Mouse (Mus musculus) heart, adult 2 months (tissue): ENCODE measurements around the gene Inpp5e. TPM values are rescaled to one million over a fixed set of nuclear protein-coding genes. Genes with fewer than 3 reads are reported as not detected.
"Not testable (repeated sequence)": the region's sequence is repeated elsewhere in the genome, so short reads cannot be mapped to it uniquely, and the experiment has no call there.

ENCODE experiments used
- DNase-seq, 2 experiments: peaks; one replicate each; pipeline ENCODE4 v3.0.0; 2021
- H3K27ac ChIP-seq: fragments of 200-600 bp; 2 replicates; pipeline ENCODE4 v1.8.1; 2022
- H3K27me3 ChIP-seq: fragments of 200-500 bp; 2 replicates; pipeline ENCODE4 v1.6.1; 2012; ENCODE audit warnings: mild to moderate bottlenecking, low read length, inconsistent platforms, mixed read lengths; ENCODE audit not compliant: control insufficient read depth, insufficient read depth
- H3K36me3 ChIP-seq: fragments of 200-500 bp; 2 replicates; pipeline ENCODE4 v1.6.1; 2012; ENCODE audit warnings: low read length, inconsistent platforms; ENCODE audit not compliant: control insufficient read depth, insufficient read depth
- H3K4me1 ChIP-seq: fragments of 200-500 bp; 2 replicates; pipeline ENCODE4 v1.6.1; 2011; ENCODE audit warnings: low read length; ENCODE audit not compliant: control insufficient read depth, insufficient read depth
- H3K4me3 ChIP-seq: fragments of 200-600 bp; 2 replicates; pipeline ENCODE4 v1.8.1; 2022
- H3K79me2 ChIP-seq: fragments of 200-500 bp; replicated peaks from 2 replicates; pipeline ENCODE4 v1.6.1; 2012; ENCODE audit warnings: mild to moderate bottlenecking, inconsistent platforms, low read length, moderate library complexity, mixed read lengths; ENCODE audit not compliant: control insufficient read depth, insufficient read depth
- H3K9ac ChIP-seq: fragments of 200-500 bp; 2 replicates; pipeline ENCODE4 v1.6.1; 2012; ENCODE audit warnings: low read depth, mild to moderate bottlenecking, control low read depth, inconsistent platforms, low read length, mixed read lengths
- CTCF ChIP-seq: fragments of 200-600 bp; IDR thresholded peaks from 2 replicates; pipeline ENCODE4 v1.8.1; 2022; ENCODE audit warnings: antibody characterized with exemption, mild to moderate bottlenecking, moderate library complexity
- EP300 ChIP-seq: fragments of 200-500 bp; IDR thresholded peaks from 2 replicates; pipeline ENCODE4 v1.6.1; 2011; ENCODE audit warnings: low read depth, low read length, control low read depth; ENCODE audit not compliant: insufficient read depth
- POLR2A ChIP-seq: fragments of 200-500 bp; IDR thresholded peaks from 2 replicates; pipeline ENCODE4 v1.6.1; 2011; ENCODE audit warnings: mild to moderate bottlenecking, low read depth, low read length, control low read depth; ENCODE audit not compliant: insufficient read depth
- WGBS: fragments of 180-500 bp; shearing (Covaris S2); methylation state at CpG from one replicate; pipeline ENCODE4 v1.1.7; 2018; 5-methylcytosine and 5-hydroxymethylcytosine counted together
- intact Hi-C: fragments of 180-260 bp; cut with DNase I; formaldehyde crosslinking; loops from one replicate; pipeline ENCODE4 v1.15.1; 2025
- polyA plus RNA-seq: library from polyadenylated mRNA; depleted of rRNA; stranded (reverse); fragments of >200 nt; gene quantifications from 2 replicates; pipeline ENCODE4 v1.2.3, GENCODE M21; 2012
- total RNA-seq, 2 experiments: library from RNA; stranded (reverse); gene quantifications; 2 replicates each; pipeline ENCODE4 v1.2.3; 2021

Inpp5e gene
- total and polyA plus RNA-seq, 3 experiments: 15.8 to 22.1 (median 16.3) TPM

DNA sequence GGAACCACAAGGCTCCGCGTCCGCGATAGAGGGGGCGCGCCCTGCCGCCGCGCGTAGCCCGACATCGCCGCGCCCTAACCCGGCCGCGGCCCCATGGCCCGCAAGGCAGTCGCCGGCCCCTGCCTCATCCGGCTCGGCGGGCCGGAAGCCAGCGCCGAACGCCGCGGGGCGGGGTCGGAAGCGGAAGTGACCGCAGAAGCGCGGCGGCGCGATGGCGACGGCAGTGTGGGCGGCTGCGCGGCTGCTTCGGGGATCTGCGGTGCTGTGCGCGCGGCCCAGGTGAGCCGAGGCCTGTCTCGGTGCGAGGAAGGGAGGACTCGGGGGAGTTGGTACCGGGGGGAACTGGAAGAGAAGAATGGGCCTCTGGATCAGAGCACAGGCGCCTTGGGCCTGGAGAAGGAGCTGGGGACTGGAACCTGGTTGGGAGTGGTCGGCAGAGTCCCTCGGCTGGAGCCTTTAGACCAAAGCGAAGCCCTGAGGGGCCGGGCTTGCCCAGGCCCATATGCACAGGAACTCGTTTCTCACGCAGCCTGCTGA, 19.8 kb downstream of the Inpp5e start, which contains the start of the genes Entr1 and Pmpca:
Entr1 (minus strand) TSS at position 163 of the 537 bp plus-strand sequence.
Pmpca (plus strand) TSS at position 186 of the 537 bp plus-strand sequence.
- TF ChIP-seq EP300 (0 out of 2 replicates have a peak, but pooled peaks have one; percentile 4), CTCF (no peak), POLR2A (peak; percentile 79)
- Histone ChIP-seq H3K9ac (peak within 1 kb of the TSS; percentile 99), H3K36me3 (no peaks in the 10 kb centered on the region), H3K4me1 (peaks cover 3% of the 10 kb centered on the region), H3K79me2 (no peaks in the 10 kb centered on the region), H3K4me3 (peak within 1 kb of the TSS; percentile 94), H3K27ac (peak within 1 kb of the TSS; percentile 69), H3K27me3 (no peaks in the 10 kb centered on the region)
- peak; percentile 90 to 94 for DNase-seq
- intact Hi-C loops: loop anchor here (5.0 to 10.0 kb wide), 2 partner anchors 37 to 154 kb away; partner anchors contain the start of genes Dnlz and Qsox2
- under 1% methylated on average over 60 of the region's 60 CpGs for WGBS

DNA sequence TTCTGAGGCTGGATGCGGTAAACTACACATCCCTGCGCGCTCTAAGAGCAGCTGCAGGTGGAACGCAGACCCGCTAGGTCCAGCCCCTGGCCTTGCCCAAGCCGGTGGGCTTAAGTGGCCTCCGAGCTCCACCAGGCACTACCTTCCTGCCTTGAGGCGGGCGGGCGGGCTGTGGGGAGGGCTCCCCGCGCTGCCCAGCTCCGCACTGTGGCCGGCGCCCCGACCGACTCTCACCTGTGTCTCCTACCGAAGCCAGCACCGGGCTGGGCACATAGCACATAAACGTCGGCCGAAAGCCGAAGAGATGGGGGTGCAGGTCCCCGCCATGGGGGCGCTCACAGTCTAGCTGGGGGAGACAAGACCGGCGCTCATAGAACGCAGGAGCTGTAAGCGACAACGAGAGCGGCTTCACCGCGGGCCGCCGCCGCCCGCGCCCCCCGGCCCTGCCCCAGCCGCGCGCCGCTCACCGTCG, 20.3 kb downstream of the Inpp5e start:
- intact Hi-C loops: loop anchor here (5.0 to 10.0 kb wide), 2 partner anchors 36 to 154 kb away; partner anchors contain the start of genes Dnlz and Qsox2
- Histone ChIP-seq H3K27ac (peak overlapping the region; percentile 69), H3K4me3 (peak overlapping the region; percentile 94), H3K27me3 (no peaks in the 10 kb centered on the region), H3K9ac (peak overlapping the region; percentile 99), H3K36me3 (no peaks in the 10 kb centered on the region), H3K79me2 (no peaks in the 10 kb centered on the region), H3K4me1 (peaks cover 3% of the 10 kb centered on the region)
- no peak for DNase-seq
- no peak for TF ChIP-seq CTCF
- 1% methylated on average over 45 of the region's 45 CpGs for WGBS

DNA sequence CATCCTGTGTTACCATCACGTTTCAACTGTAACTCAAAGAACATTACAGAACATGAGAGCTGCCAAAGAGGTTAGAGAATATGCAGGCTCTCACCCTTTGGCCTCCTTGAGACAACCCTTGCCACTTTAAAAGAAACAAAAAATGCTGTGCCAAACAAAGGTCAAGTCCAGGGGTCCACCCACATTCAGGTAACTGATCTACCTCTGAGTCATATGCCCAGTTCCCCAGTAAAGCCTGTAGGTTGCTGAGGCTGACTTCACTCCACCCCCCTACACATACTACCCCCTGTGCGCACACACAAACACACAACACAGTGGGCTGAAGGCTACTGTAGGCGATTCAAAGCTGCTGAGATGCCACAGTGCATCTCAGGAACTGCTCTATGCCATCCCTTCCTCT, 21.3 kb downstream of the Inpp5e start:
- DNase-seq: no peak
- WGBS: 79% methylated on average over 3 of the region's 3 CpGs
- no peaks in the 10 kb centered on the region for H3K27me3 ChIP-seq
- H3K4me1 ChIP-seq: peaks cover 3% of the 10 kb centered on the region
- TF ChIP-seq POLR2A: no peak
- TF ChIP-seq EP300: no peak
- no peak for TF ChIP-seq CTCF
- no peak overlapping the region for H3K27ac ChIP-seq
- H3K4me3 ChIP-seq: no peak overlapping the region
- no peak overlapping the region for H3K9ac ChIP-seq
- no peaks in the 10 kb centered on the region for H3K36me3 ChIP-seq
- intact Hi-C loops: loop anchor here (5.0 to 10.0 kb wide), 2 partner anchors 35 to 153 kb away; partner anchors contain the start of genes Dnlz and Qsox2
- H3K79me2 ChIP-seq: no peaks in the 10 kb centered on the region

DNA sequence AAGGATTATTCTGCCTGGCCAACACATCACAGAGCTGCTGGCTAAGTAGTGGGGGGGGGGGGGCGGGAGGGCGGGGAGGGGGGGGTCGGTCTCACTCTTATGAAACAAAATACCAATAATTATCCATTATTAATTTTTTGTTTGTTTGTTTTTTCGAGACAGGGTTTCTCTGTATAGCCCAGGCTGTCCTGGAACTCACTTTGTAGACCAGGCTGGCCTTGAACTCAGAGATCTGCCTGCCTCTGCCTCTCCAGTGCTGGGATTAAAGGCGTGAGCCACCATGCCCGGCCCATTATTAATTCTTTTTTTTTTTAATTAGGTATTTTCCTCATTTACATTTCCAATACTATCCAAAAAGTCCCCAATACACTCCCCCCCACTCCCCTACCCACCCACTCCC, 28.1 kb downstream of the Inpp5e start:
- H3K27ac ChIP-seq, H3K36me3 ChIP-seq, H3K27me3 ChIP-seq, H3K79me2 ChIP-seq, H3K4me1 ChIP-seq, DNase-seq: not testable (repeated sequence)
- 29% methylated on average over 6 of the region's 6 CpGs for WGBS
- Histone ChIP-seq H3K4me3 (peak overlapping the region; percentile 83), H3K9ac (peak overlapping the region; percentile 43; the same call in 1 of the 2 replicates)
- intact Hi-C loops: loop anchor here (10.0 kb wide), 1 partner anchor 146 kb away; the partner anchor contains the start of gene Qsox2

DNA sequence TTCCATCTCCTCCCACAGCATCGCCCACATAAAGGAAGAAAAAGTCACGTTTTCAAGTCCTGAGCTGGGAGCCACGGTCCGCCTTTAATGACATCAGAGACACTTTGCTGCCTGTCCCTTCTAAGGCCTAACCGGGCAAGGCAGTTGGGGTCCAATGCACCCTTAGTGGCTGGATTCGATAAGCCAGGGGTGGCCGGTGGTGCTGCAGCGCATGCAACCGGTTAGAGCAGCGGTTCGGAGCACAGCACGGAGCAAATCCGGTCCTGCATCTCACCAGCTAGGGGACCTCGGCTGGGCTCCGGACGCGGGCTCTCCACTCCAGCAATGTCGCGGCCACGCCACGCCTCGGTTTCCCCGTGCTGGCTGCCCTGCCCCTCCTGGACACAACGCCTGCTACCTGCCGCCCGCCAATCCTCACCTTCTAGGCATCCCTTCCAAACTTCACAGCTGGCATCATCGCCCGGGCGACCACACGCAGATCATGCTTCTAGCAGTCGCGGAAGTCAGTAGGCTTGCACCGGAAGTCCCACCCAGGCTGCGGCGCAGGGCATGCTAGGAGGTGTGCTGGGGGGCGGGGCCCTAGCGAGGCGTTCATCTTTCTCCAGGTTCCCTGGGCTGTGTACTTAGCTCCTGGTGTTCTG, 28.8 kb downstream of the Inpp5e start, which contains the start of gene Snapc4:
Snapc4 (minus strand) TSS at position 523 of the 641 bp plus-strand sequence.
- Histone ChIP-seq H3K4me1 (peaks cover 3% of the 10 kb centered on the region), H3K36me3 (no peaks in the 10 kb centered on the region), H3K27me3 (no peaks in the 10 kb centered on the region), H3K79me2 (0 out of 2 replicates have a peak, but pooled peaks cover 3% of the 10 kb centered on the region), H3K4me3 (peak within 1 kb of the TSS; percentile 83), H3K9ac (peak within 1 kb of the TSS; percentile 86), H3K27ac (peak within 1 kb of the TSS; percentile 4)
- WGBS: under 1% methylated on average over 38 of the region's 38 CpGs
- TF ChIP-seq CTCF (no peak), POLR2A (peak; percentile 58; the same call in 1 of the 2 replicates)
- peak; percentile 86 to 87 for DNase-seq
- intact Hi-C loops: loop anchor here (10.0 kb wide), 1 partner anchor 145 kb away; the partner anchor contains the start of gene Qsox2

DNA sequence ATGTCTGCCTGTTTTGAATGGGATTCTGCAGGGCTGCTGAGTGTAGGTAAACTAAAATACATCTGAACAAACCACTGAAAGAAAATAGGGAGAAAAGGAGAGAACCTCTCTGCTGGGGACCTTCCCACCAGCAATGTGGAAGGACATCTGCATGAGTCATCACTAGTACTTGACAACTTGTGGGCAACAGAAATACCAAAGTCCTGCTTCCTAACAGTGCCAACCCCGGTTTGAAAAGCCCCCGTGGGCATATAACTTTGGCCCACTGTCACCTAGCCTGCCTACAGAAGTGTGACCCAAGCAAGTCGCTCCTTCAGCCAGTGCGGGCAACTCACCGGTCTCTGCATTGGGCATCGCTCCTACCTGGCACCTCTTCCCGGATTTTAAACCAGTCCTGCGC, 36.6 kb downstream of the Inpp5e start:
- no peak for DNase-seq
- Histone ChIP-seq H3K79me2 (no peaks in the 10 kb centered on the region), H3K4me3 (no peak overlapping the region), H3K27me3 (no peaks in the 10 kb centered on the region), H3K36me3 (no peaks in the 10 kb centered on the region), H3K4me1 (no peaks in the 10 kb centered on the region), H3K27ac (no peak overlapping the region), H3K9ac (no peak overlapping the region)
- TF ChIP-seq POLR2A (no peak), CTCF (no peak), EP300 (no peak)
- intact Hi-C loops: no loop called here
- whole genome bisulfite sequencing: 94% methylated on average over 8 of the region's 8 CpGs
